Mouse (Mus musculus) forebrain, embryonic 11.5 days (tissue): ENCODE data around the gene Pnkd. TPM values are rescaled to one million over a fixed set of nuclear protein-coding genes. Genes with fewer than 3 reads are reported as not detected.

Experiments
- ATAC-seq: fragments of 200-750 bp; cut with Nextera tagmentation; replicated peaks from 2 replicates; pipeline ENCODE4 v1.8.0; 2017; ENCODE audit warnings: moderate TSS enrichment; ENCODE audit not compliant: low FRiP score
- DNase-seq: peaks from one replicate; pipeline ENCODE4 v3.0.0-alpha.2; 2017; ENCODE audit warnings: low spot score
- H3K27ac ChIP-seq: fragments of 300-500 bp; sonication (generic); 2 replicates; pipeline ENCODE4 v1.5.1; 2014; ENCODE audit warnings: low read depth, low read length
- H3K27me3 ChIP-seq: fragments of 300-500 bp; sonication (generic); 2 replicates; pipeline ENCODE4 v1.6.1; 2014; ENCODE audit warnings: mild to moderate bottlenecking, low read length, mixed read lengths; ENCODE audit not compliant: control insufficient read depth, insufficient read depth
- H3K36me3 ChIP-seq: fragments of 300-500 bp; sonication (generic); 2 replicates; pipeline ENCODE4 v1.6.1; 2014; ENCODE audit warnings: mild to moderate bottlenecking, low read length, moderate library complexity, mixed read lengths; ENCODE audit not compliant: control insufficient read depth, insufficient read depth
- H3K4me1 ChIP-seq: fragments of 300-500 bp; sonication (generic); replicated peaks from 2 replicates; pipeline ENCODE4 v1.6.1; 2014; ENCODE audit warnings: low read length, mixed read lengths; ENCODE audit not compliant: control insufficient read depth, insufficient read depth
- H3K4me2 ChIP-seq: fragments of 300-500 bp; sonication (generic); 2 replicates; pipeline ENCODE4 v1.6.1; 2014; ENCODE audit warnings: low read depth, mild to moderate bottlenecking, low read length, moderate library complexity, mixed read lengths; ENCODE audit not compliant: severe bottlenecking
- H3K4me3 ChIP-seq: fragments of 300-500 bp; sonication (generic); 2 replicates; pipeline ENCODE4 v1.5.1; 2014; ENCODE audit warnings: low read depth, low read length
- H3K9ac ChIP-seq: fragments of 300-500 bp; sonication (generic); 2 replicates; pipeline ENCODE4 v1.6.1; 2014; ENCODE audit warnings: low read length
- H3K9me3 ChIP-seq: fragments of 300-500 bp; sonication (generic); 2 replicates; pipeline ENCODE4 v1.6.1; 2016; ENCODE audit warnings: low read length, mixed read lengths; ENCODE audit not compliant: control insufficient read depth
- WGBS: fragments of 180-500 bp; shearing (Covaris S2); extraction: QIAGEN DNeasy Blood & Tissue Kit; methylation state at CpG from one replicate; pipeline ENCODE4 v1.1.7; 2014; 5-methylcytosine and 5-hydroxymethylcytosine counted together
- polyA plus RNA-seq: library from polyadenylated mRNA; unstranded; fragments of >200 nt; fragmentation: Nextera tagmentation; extraction: Ambion mirVana; gene quantifications from 2 replicates; pipeline ENCODE4 v1.2.1, GENCODE M21; 2014

The Pnkd gene
- polyA plus RNA-seq, 1 experiment from 2014 or later: 98.4 TPM

DNA sequence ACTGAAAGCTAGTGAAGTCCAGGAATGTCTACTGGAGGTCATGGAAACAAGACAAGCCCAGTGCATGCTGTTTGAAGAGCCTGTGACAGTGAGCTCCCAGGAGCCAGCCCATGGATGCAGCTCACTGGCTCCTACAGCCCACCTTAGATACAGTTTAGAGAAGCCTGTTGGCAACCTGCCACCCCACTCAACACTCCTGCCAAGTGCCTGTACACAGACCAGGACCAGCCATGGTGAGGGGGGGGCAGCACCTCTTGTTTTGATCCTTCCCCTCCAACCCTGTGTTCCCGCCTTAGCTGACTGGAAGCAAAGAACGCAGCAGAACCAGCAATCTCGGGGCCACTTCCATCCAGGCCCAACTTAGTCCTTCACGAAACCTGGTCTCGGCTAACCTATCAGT is 5.4 kb downstream of the Pnkd start:
- H3K4me2 ChIP-seq: no peak overlapping the region
- no peak overlapping the region for H3K27ac ChIP-seq
- no peaks in the 10 kb centered on the region for H3K9me3 ChIP-seq
- H3K36me3 ChIP-seq: no peaks in the 10 kb centered on the region
- H3K4me1 ChIP-seq: peaks cover 3% of the 10 kb centered on the region
- ATAC-seq: no peak
- no peak overlapping the region for H3K9ac ChIP-seq
- H3K27me3 ChIP-seq: no peaks in the 10 kb centered on the region
- DNase-seq: no peak
- no peak overlapping the region for H3K4me3 ChIP-seq
- WGBS: 93% methylated on average over 5 of the region's 5 CpGs

DNA sequence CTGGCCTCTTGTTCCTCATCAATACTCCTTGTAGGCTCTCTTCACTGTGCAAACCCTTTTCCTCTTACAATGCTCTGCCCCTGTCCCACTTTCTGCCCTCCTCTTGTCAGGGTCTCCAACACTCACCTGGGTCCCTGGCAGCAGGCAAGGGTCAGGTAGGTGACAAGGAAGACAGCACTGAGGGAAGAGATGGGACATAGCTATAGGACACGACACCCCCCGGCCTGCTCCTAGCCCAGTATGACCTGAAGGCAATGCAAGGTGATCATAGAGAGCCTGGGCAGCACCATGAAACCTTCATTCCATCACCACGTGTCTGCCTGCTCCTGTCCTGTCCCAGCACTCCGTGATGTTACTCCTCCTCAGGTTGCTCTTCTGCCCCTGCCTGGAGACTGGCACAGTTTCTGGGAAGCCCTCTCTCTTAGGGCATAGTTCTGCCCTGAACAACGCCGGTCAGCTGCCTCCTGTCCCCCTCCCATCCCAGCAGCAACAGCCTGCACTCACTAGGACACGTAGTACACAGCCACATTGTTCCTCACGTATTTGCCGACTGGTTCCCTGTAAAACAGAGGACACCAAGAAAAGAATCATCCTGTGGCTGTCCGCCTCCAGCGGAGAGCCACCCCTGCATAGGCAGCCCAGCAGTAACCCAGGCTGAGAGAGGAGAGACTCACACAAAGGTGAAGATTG is 7.7 kb downstream of the Pnkd start:
- Histone ChIP-seq H3K4me3 (no peak overlapping the region), H3K4me2 (no peak overlapping the region), H3K36me3 (no peaks in the 10 kb centered on the region; the same call in 1 of the 2 replicates), H3K27me3 (no peaks in the 10 kb centered on the region), H3K9ac (no peak overlapping the region), H3K9me3 (no peaks in the 10 kb centered on the region), H3K4me1 (peaks cover 5% of the 10 kb centered on the region; the same call in 1 of the 2 replicates), H3K27ac (no peak overlapping the region)
- ATAC-seq (no peak), DNase-seq (no peak)
- 86% methylated on average over 11 of the region's 11 CpGs for WGBS

DNA sequence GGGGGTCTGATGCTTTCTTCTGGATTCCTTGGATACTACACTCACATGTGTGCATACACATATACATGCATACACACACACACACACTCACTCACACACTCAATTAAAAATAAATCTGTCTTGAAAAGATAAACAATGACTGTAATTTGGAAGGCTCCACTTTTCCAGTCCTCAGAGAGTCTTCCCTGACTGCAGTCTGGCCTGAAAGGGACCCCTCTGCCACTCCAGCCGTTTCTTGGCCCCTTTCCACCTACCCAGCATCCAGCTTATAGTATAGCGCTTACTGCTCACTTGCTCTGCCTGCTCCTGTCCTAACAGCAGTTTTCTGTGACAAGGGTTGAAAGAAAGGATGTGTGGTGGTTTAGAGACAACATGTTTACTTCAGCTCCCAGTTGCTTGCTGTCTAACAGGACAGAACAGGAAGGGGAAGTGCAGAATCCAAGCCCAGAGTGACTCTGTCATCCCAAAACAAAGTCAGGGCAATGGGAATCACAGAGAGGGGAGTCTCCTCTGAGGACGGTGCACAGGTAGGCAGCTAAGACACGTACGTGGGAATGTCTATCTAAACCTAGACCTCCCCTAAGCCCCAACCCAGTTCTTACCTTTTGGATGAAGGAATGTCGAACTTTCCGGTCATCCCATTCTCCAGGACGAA is 8.7 kb downstream of the Pnkd start:
- DNase-seq (no peak), ATAC-seq (no peak)
- no peaks in the 10 kb centered on the region for H3K27me3 ChIP-seq
- 89% methylated on average over 8 of the region's 8 CpGs for WGBS
- H3K27ac ChIP-seq: no peak overlapping the region
- peaks cover 5% of the 10 kb centered on the region; the same call in 1 of the 2 replicates for H3K4me1 ChIP-seq
- no peak overlapping the region for H3K9ac ChIP-seq
- H3K4me2 ChIP-seq: no peak overlapping the region
- no peak overlapping the region for H3K4me3 ChIP-seq
- H3K36me3 ChIP-seq: no peaks in the 10 kb centered on the region; the same call in 1 of the 2 replicates
- H3K9me3 ChIP-seq: no peaks in the 10 kb centered on the region

DNA sequence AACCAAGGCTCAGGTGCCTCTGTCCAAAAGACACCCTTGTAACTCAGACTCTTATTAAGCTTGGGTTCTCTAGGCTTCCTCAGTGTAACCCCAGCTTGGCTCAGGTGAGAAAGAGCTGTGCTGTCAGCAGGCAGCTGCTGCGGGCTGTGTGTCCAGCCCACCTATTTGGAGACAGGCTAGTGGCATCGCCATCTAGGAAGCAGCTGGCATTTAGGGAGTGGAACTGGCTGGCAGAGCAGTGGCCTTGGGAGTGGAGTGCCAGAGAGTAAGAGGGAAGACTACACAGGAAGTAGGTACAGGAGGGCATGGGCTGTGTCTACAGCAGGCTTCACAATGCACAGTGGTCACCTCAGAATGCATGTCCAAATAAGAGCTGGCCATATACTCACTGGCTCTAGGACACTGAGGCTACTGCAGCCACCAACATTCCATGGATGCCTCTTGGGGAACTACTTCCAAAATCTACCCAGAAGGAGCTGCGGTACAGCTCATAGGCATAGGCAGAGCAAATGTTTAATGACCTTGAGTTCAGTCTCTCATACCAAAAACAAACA is 9.4 kb downstream of the Pnkd start:
- Histone ChIP-seq H3K27ac (no peak overlapping the region), H3K4me2 (no peak overlapping the region)

DNA sequence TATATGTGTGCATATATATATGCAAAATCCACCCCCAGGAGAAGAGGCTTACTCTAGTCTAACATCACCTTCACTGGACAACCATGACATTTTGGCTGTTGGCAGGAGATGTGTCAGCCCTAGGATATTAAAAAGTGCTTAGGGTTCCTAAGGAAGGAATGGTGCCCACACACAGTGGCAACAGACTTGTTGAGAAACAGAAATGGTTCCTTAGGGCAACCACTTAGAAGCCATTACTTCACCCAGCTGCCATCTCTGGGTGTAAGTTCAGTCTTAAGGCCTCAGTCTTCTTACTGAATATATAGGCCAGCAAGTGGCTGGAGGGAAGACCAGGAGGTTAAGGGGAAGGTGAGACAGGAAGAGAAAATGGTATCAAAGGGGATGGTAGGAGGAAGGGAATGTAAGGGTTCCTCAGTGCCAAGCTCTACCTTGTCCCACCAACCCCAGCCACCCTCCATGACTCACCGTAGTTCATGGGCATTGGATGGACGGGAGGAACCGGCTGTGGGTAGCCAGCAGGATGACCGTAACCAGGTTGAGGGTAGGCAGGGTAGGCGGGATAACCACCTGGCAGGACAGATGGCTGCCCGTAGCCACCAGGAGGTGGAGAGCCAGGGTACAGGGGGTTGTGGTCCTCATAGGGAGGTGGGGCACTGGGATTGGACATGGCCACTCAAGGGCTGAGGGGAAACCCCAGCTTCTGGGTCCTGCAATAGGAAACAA is 10.2 kb downstream of the Pnkd start:
- Histone ChIP-seq H3K9ac (peak overlapping the region; percentile 27; the same call in 1 of the 2 replicates), H3K27ac (peak overlapping the region; percentile 64), H3K27me3 (no peaks in the 10 kb centered on the region), H3K36me3 (no peaks in the 10 kb centered on the region; the same call in 1 of the 2 replicates), H3K4me2 (no peak overlapping the region), H3K4me3 (no peak overlapping the region), H3K9me3 (no peaks in the 10 kb centered on the region), H3K4me1 (peaks cover 5% of the 10 kb centered on the region; the same call in 1 of the 2 replicates)
- 93% methylated on average over 6 of the region's 6 CpGs for WGBS
- ATAC-seq: 0 out of 2 replicates have a peak, but pooled peaks have one; percentile 18
- DNase-seq: no peak

More for the DNA sequence above, 9.4 kb downstream of the Pnkd start:
- Histone ChIP-seq H3K36me3 (no peaks in the 10 kb centered on the region; the same call in 1 of the 2 replicates), H3K27me3 (no peaks in the 10 kb centered on the region), H3K4me3 (no peak overlapping the region), H3K4me1 (peaks cover 5% of the 10 kb centered on the region; the same call in 1 of the 2 replicates), H3K9ac (no peak overlapping the region), H3K9me3 (no peaks in the 10 kb centered on the region)
- ATAC-seq (no peak), DNase-seq (no peak)
- WGBS: 91% methylated on average over 3 of the region's 3 CpGs

DNA sequence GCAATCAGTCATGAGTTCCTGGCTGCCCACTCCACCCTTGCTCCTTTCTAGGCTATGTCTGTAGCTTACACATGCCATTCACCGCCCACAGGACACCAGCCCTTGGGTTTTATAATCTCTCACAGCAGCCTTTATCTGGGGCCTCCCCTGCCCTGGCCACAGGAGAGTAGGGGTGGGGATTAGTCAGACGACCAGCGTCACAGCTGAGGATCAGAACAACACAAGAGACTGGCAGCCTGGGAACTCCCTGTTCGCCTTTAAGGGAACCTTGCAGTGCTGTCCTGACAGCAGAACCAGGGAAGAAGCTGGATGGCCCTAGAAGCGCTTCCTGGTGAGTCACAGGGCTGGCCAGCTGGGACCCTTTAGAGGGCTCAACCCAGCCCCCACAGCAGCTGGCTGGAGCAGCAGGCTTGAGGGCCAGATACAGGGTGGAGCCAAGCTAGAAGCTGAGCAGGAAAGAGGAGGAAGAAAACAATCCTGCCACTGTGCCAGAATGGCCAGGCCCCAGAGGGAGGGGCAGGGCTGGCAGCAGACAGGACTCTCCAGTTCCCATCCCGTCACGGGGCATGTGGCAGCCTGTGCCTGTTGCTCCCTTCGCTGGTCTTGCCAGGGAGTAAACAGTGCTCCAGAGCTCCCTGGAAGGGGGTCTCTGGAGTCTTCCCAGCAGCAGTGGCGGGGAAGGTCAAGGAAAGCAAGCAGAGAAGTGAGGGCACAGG is 10.9 kb downstream of the Pnkd start:
- H3K4me3 ChIP-seq: no peak overlapping the region
- H3K36me3 ChIP-seq: no peaks in the 10 kb centered on the region; the same call in 1 of the 2 replicates
- WGBS: 25% methylated on average over 9 of the region's 9 CpGs
- DNase-seq (peak; percentile 62), ATAC-seq (peak; percentile 71)
- no peaks in the 10 kb centered on the region for H3K27me3 ChIP-seq
- peak overlapping the region; percentile 64 for H3K27ac ChIP-seq
- peaks cover 5% of the 10 kb centered on the region; the same call in 1 of the 2 replicates for H3K4me1 ChIP-seq
- H3K9me3 ChIP-seq: no peaks in the 10 kb centered on the region
- H3K4me2 ChIP-seq: peak overlapping the region; percentile 18; the same call in 1 of the 2 replicates
- peak overlapping the region; percentile 27; the same call in 1 of the 2 replicates for H3K9ac ChIP-seq

DNA sequence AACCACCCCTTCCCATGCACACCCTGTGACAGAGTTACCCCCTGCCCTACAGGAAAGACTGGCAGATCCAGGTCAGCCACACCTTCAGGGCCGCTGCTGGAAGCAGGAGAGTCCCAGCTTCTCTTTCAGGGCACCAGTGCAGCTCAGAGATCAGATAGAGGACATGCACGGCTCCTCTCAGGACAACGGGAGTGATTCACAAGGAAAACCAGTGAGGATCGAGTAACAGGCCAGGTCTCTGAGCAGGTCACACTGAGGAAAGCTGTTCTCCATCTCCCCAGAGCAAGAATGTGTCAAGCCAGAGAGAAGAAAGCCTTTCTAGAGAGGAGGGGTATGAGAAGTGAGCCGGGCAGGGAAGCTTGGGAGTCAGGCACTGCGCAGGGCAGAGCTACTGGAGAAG is 11.7 kb downstream of the Pnkd start:
- no peak for DNase-seq
- H3K4me2 ChIP-seq: no peak overlapping the region
- ATAC-seq: no peak
- 71% methylated on average over 6 of the region's 6 CpGs for WGBS
- no peaks in the 10 kb centered on the region; the same call in 1 of the 2 replicates for H3K36me3 ChIP-seq
- no peak overlapping the region for H3K9ac ChIP-seq
- H3K27ac ChIP-seq: no peak overlapping the region
- no peaks in the 10 kb centered on the region for H3K27me3 ChIP-seq
- H3K4me3 ChIP-seq: no peak overlapping the region
- H3K9me3 ChIP-seq: no peaks in the 10 kb centered on the region
- peaks cover 5% of the 10 kb centered on the region; the same call in 1 of the 2 replicates for H3K4me1 ChIP-seq

DNA sequence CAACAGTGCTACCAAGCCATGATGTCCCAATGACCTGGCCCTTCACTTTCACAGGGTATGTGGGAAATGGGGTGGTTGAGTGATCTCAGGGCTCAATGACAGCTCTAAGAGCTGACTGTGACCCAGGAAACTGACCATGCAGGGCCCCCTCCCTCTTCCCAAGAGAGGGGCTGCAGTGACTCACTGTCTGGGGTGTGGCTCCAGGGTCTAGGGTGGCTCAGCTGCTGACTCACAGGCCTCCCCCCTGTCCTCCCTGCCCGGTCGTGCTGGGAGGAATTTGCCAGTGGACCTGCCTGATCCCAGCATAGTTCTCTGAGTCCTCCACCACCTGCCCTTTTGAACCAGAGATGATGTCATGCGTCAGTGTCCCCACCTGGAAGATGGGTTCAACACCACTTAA is 12.5 kb downstream of the Pnkd start:
- H3K9me3 ChIP-seq: no peaks in the 10 kb centered on the region

More for the DNA sequence above, 12.5 kb downstream of the Pnkd start:
- H3K4me1 ChIP-seq: peaks cover 5% of the 10 kb centered on the region; the same call in 1 of the 2 replicates
- ATAC-seq (no peak), DNase-seq (no peak)
- H3K4me3 ChIP-seq: no peak overlapping the region
- 87% methylated on average over 3 of the region's 3 CpGs for WGBS
- no peaks in the 10 kb centered on the region; the same call in 1 of the 2 replicates for H3K36me3 ChIP-seq
- no peak overlapping the region for H3K4me2 ChIP-seq
- no peak overlapping the region for H3K9ac ChIP-seq
- H3K27me3 ChIP-seq: no peaks in the 10 kb centered on the region
- no peak overlapping the region for H3K27ac ChIP-seq
